ENCODE assay signal across 31 mouse cellular contexts in the genomic region with DNA sequence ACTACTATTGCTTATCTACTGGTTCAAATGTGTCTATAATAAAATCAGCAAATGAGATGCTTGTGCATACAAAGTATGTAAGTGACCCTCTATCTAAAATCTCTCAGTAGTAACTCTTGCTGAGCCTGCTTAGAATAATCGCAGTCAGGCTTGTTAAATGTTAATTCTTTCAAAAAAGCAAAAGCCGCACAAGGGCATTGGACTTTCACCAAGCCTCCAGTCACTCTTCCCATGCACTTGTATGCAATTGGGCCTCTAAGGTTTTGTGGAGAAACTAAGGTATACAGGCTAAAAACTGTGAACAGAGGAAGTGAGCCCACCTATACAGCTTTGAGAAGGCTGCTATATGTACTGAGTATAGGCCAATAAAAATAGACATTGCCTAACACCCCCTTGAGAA.
"Had no signal": no experiment of that assay in that cellular context is flagged by ENCODE, and none has a peak within 500 bp of the region (broad histone marks: within the 10 kb centered on the region; RNA-seq: fewer than 3 reads in every experiment).

No protein-coding gene starts in this region.

- H3K9me3 ChIP-seq: heart, embryonic 10.5 days; heart, embryonic 15.5 days; hindbrain, embryonic 12.5 days; hindbrain, embryonic 13.5 days; hindbrain, embryonic 15.5 days; intestine, embryonic 15.5 days had no signal

- H3K36me3 ChIP-seq: heart, embryonic 10.5 days; heart, embryonic 12.5 days; heart, embryonic 13.5 days; heart, embryonic 15.5 days; hindbrain, embryonic 10.5 days; hindbrain, embryonic 12.5 days; hindbrain, embryonic 13.5 days; hindbrain, embryonic 15.5 days; intestine, embryonic 15.5 days had no signal

- H3K4me2 ChIP-seq: heart, embryonic 11.5 days; heart, embryonic 12.5 days; heart, embryonic 13.5 days; heart, embryonic 15.5 days; hindbrain, embryonic 12.5 days; hindbrain, embryonic 13.5 days; hindbrain, embryonic 14.5 days; hindbrain, embryonic 15.5 days; intestine, embryonic 15.5 days had no signal

- H3K27ac ChIP-seq: heart, adult 2 months; heart, embryonic 10.5 days; heart, embryonic 13.5 days; heart, embryonic 15.5 days; hindbrain, embryonic 10.5 days; hindbrain, embryonic 12.5 days; hindbrain, embryonic 13.5 days; hindbrain, embryonic 14.5 days; hindbrain, embryonic 15.5 days; hindbrain, postnatal 0 days; intestine, embryonic 15.5 days; kidney, postnatal 0 days; layer of hippocampus, adult 2 months; left cerebral cortex, adult 2 months had no signal

- H3K4me3 ChIP-seq: heart, adult 2 months; heart, embryonic 10.5 days; heart, embryonic 12.5 days; heart, embryonic 13.5 days; heart, embryonic 15.5 days; hindbrain, embryonic 10.5 days; hindbrain, embryonic 12.5 days; hindbrain, embryonic 13.5 days; hindbrain, embryonic 15.5 days; intestine, embryonic 15.5 days; layer of hippocampus, adult 2 months; left cerebral cortex, adult 2 months had no signal

- H3K27me3 ChIP-seq: intestine, embryonic 15.5 days had no signal

- DNase-seq: heart, adult 18-20 months; heart, adult 2 months; heart, postnatal 10 days; heart, postnatal 14 days; heart, postnatal 36 days; heart, postnatal 4 days; kidney, adult 11 months; kidney, adult 18-20 months; kidney, postnatal 10 days; kidney, postnatal 14 days; layer of hippocampus, adult 9-11 months; layer of hippocampus, postnatal 36 days had no signal

- H3K9ac ChIP-seq: heart, embryonic 12.5 days; heart, embryonic 13.5 days; heart, embryonic 15.5 days; hindbrain, embryonic 12.5 days; hindbrain, embryonic 13.5 days; hindbrain, embryonic 14.5 days; hindbrain, embryonic 15.5 days; intestine, embryonic 15.5 days had no signal

- ATAC-seq: hindbrain, embryonic 16.5 days; hindbrain, postnatal 0 days; inflammation-experienced regulatory T-cells, adult 6 months; intestine, embryonic 15.5 days; intestine, embryonic 16.5 days; intestine, postnatal 0 days had no signal

- H3K4me1 ChIP-seq: heart, embryonic 10.5 days; heart, embryonic 12.5 days; heart, embryonic 13.5 days; heart, embryonic 15.5 days; hindbrain, embryonic 12.5 days; hindbrain, embryonic 13.5 days; hindbrain, embryonic 15.5 days; intestine, embryonic 15.5 days had no signal
